Mouse (Mus musculus): ENCODE measurements around the gene Ggt5. TPM values are rescaled to one million over a fixed set of nuclear protein-coding genes. Genes with fewer than 3 reads are reported as not detected.
A peak's percentile ranks its signal among the peaks of the same experiment; 100 is the strongest.

Gene Ggt5
- total RNA-seq, 2 experiments from 2014 or later = 2.4 to 2.8 TPM

- DNase-seq (ENCODE audit: low spot score) = no peak
These were observed 21.1 kb upstream of the Ggt5 start for GRCm38 (mm10) chr10:75568029-75568428.

DNA sequence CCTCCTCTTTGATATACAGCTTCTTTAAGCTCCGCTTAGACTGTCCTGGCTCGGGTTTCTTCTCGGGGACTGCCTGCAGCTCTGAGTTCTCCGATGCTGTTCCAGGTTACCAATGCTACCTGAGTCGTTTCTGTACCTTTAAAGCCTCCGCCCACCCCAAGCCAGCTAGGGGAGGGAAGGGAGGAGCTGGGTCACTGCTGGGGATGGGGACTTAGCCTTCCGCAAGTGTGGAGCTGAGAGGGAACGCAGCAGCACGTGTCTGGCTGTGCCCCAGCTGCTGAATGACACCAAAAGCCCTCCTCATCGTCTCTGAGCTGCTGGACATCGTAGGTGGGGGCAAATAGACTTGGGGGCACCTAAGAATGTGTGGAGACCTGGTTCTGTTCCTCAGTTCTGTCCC is 20.7 kb upstream of the Ggt5 start:
- DNase-seq (ENCODE audit: low spot score) = no peak

DNA sequence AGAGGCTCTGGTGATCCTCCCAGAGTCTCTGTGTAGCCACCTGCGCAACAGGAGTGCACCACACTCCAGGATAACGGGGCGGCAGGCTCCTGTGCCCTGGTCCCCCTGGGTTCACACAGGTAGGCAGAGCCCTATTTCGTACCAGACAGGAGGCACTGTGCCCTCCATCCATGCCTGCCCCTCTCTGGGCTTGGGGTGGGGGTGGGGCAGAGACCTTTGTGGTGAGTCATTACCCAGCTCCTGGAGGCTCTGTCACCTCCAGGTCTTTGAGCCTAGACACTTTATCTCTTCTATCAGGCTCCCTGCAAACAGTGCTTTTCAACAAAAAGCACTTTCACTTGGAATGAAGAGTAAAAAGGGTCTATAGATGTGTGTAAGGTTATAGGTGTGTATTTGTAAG is 20.3 kb upstream of the Ggt5 start:
- DNase-seq (ENCODE audit: low spot score) = no peak

DNA sequence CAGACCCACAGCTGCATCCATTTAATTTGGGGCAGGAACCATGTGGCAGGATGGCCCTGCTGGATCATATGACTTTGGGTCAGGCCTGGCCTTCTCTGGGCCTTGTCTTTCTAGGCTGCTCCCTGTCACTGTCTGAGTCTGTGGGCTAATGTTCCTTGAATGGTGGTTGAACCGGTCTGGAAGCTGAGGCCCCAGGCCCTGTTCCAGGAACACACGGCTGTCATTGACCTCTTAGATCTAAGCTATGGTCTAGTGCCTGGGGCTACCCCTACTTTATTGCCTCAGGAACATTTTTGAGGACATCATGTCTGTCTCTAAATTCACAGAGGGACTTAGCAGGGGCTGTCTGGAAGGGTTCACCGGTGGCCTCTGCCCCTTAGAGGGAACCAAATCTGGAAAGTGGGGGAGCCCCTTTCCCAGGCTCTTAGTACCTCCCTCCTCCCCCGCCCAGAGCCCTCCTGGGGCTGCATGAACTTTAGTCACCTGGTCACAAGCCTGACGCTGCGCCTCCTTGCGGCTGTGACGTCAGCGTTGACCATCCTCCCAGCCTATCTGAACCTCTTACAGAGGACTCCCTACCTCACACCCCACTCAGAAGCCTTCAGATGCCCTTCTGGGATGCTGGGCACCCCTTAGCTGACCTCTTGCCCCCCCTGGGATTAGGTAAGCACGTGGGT is 18.0 kb upstream of the Ggt5 start:
- no peak for DNase-seq (ENCODE audit: low spot score)

DNA sequence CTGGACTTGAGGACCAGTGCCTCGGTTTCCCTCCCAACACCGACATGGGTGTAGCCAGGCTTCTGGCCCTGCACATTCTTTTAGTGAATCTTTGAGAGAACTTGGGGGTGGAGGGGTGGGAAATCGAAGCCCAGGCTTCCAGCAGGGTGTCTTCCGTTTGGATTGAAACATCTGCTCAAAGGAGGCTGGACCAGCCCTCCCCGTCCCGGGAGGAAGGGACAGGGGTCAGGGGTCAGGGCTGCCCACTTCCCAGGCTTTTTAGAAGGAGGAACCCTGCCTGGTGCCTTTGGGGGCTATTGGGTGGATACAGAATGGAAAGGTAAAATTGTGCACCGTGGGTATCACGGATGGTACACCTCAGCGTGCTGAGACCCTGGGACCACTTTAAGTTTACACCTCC is 17.2 kb upstream of the Ggt5 start:
- DNase-seq (ENCODE audit: low spot score) = no peak

GRCm38 (mm10) chr10:75573181-75573580 is 16.0 kb upstream of the Ggt5 start:
- no peak for DNase-seq (ENCODE audit: low spot score)

GRCm38 (mm10) chr10:75573965-75574364 is 15.2 kb upstream of the Ggt5 start:
- DNase-seq (ENCODE audit: low spot score) = no peak

DNA sequence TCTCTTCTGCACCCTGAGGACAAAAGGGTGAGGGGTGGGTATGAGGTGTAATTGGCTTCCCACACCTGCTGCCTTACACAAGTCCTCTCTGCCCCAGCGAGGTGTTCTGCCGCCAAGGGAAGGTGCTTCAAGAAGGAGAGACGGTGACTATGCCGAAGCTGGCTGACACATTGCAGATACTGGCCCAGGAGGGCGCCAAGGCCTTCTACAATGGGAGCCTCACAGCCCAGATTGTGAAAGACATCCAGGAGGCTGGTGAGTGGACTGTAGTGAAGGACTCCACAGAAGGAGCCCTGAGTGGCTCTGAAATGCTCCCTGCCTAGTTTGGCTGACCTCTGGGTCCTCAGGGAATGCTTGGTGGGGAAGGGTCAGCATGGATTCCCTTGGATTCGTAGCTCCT is 10.0 kb upstream of the Ggt5 start:
- DNase-seq (ENCODE audit: low spot score) = no peak

DNA sequence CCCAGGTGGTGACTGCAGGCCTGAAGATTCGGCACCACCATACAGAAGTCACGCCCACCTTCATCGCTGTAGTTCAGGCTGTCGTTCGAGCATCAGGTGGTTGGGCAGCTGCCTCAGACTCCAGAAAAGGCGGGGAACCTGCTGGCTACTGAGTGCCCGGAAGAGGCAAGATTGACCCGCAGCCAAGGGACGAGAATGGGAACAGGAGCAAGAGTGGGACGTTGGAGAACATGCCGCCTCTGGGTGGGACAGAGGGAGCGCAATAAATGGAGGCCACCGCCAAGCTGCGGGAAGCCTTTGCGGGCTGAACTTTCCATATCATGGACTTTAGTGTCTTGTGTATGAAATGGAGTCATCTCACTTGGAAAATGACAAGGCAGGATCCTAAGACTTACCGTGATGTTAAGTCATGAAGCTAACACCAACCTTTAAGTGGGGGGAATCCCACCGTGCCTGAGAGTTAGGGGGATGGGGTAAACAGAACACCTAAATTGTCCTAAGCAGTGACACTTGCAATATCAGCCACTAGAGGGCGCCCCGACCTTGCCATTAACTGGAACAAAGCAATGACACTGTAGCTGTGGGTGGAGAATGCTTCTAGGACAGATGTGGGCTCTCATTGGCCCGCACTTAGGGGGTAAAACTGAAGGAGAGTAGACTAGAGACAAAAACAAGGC is 3.1 kb upstream of the Ggt5 start:
- peak; percentile 91 for DNase-seq (ENCODE audit: low spot score)

- DNase-seq (ENCODE audit: low spot score) = no peak
These were observed 2.6 kb upstream of the Ggt5 start for GRCm38 (mm10) chr10:75586553-75586879.

DNA sequence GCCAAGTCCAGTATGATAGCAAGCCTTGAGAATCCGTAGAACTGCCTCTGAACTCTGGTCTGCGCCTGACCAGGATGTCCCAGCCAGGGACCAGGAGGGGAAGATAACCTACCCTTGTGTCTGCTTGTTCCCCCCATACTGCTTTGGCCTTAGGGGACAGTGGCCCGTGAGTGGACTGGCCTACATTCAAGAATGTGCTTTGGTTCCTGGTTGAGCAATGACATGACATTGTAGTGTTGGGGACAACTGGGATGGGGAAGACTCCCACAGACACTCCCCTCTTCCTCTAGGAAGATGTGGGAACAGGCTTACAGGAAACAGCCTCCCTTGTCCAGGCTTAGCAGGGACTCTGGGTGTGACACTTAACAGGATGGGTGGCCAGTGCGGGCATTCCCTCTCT is 1.4 kb upstream of the Ggt5 start:
- DNase-seq (ENCODE audit: low spot score) = peak; percentile 25

GRCm38 (mm10) chr10:75588336-75588735 is 804 bp upstream of the Ggt5 start:
- peak; percentile 72 for DNase-seq (ENCODE audit: low spot score)

GRCm38 (mm10) chr10:75589651-75590050 is 511 bp downstream of the Ggt5 start:
- peak; percentile 21 for DNase-seq (ENCODE audit: low spot score)

GRCm38 (mm10) chr10:75591211-75591894 is 2.2 kb downstream of the Ggt5 start:
- DNase-seq (ENCODE audit: low spot score) = no peak

- DNase-seq (ENCODE audit: low spot score) = peak; percentile 52
These were observed 3.4 kb downstream of the Ggt5 start for GRCm38 (mm10) chr10:75592585-75592984.

DNA sequence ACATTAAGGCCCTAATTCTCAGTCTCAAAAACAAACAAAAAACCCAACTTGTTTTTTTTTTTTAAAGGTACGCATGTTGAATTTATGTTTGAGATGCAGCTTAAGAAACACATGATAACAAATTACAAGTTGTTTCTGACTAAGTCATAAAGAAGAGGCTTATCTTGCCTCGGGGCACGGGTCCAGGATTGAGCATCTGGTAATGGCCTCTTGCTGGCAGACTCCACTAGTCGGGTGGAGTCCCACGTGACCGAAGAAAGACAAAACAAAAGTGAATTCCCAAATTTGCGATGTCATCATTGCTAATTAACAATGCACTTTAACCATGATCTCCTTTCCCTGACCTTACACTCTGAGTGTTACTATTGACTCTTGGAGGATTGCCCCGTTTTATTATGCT is 6.8 kb downstream of the Ggt5 start:
- peak; percentile 68 for DNase-seq (ENCODE audit: low spot score)

DNA sequence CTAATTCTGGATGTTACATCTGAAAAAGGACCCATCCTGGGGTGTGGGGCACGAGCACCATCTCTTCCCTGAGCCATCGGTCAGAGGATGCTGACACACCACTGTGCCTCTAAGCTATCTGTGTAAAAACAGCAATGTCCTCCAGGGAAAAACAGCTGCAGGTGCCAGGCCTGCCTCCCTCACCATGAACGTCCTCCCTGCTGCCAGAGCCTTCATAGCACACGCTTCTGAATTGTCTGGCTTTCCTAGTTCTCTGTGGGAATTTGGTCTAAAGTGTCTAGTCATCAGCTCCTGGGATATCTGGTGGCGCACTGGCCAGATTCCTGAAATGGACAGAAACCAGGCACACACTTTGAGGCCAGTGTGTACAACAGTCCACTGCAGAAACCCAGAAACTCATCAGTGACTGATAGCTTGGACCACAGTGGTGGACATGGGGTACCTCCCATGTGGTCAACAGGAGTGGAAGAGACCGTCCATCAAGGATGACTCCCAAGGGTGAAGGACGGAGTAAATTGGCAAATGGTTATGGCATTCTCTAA is 11.1 kb downstream of the Ggt5 start:
- DNase-seq (ENCODE audit: low spot score) = no peak

- DNase-seq (ENCODE audit: low spot score) = no peak
These were observed 16.2 kb downstream of the Ggt5 start for GRCm38 (mm10) chr10:75605162-75605846.

- DNase-seq (ENCODE audit: low spot score) = no peak
These were observed 18.1 kb downstream of the Ggt5 start for GRCm38 (mm10) chr10:75607253-75607652.

- no peak for DNase-seq (ENCODE audit: low spot score)
These were observed 19.8 kb downstream of the Ggt5 start for GRCm38 (mm10) chr10:75608975-75609374.

DNA sequence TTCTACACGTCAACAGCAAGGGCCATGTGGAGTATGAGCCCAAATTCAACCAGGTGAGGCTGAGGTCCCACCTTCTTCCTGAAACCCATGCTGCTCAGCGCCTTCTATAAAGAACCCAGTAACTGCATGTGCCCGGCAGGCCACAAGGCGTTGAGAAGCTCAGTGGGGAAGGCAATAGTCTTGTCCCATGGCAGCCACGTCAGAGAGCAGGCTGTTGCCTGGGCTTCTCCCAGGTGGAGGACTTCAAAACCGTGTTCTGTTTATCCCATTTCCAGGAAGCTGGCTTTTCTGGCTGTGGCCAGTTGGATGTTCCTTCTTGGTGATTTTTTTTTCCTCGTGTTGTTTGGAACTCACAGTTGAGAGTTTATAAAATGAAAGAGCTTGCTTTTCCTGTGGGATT is 21.3 kb downstream of the Ggt5 start:
- no peak for DNase-seq (ENCODE audit: low spot score)

GRCm38 (mm10) chr10:75616044-75616443 is 26.9 kb downstream of the Ggt5 start:
- DNase-seq (ENCODE audit: low spot score) = no peak
